Mouse (Mus musculus) liver, embryonic 14.5 days (tissue): Measurements from ENCODE around the gene Dot1l. TPM values are rescaled to one million over a fixed set of nuclear protein-coding genes. Genes with fewer than 3 reads are reported as not detected.

Source experiments
- ATAC-seq: fragments of 200-750 bp; cut with Nextera tagmentation; 2 replicates; pipeline ENCODE4 v1.8.0; 2017; ENCODE audit warnings: moderate number of reproducible peaks, mild to moderate bottlenecking, moderate library complexity; ENCODE audit not compliant: insufficient read depth
- DNase-seq, 3 experiments: peaks; one replicate each; pipeline ENCODE4 v3.0.0-alpha.2; 2012 to 2013; ENCODE audit warnings: low read depth in 3 of 3, low spot score in 3 of 3
- H3K27ac ChIP-seq: fragments of 300-500 bp; sonication (generic); 2 replicates; pipeline ENCODE4 v1.5.1; 2014; ENCODE audit warnings: moderate library complexity, mild to moderate bottlenecking, control low read depth, inconsistent platforms
- H3K27me3 ChIP-seq: fragments of 300-500 bp; sonication (generic); 2 replicates; pipeline ENCODE4 v1.6.1; 2014; ENCODE audit warnings: mild to moderate bottlenecking, low read length, moderate library complexity; ENCODE audit not compliant: control insufficient read depth, insufficient read depth
- H3K36me3 ChIP-seq: fragments of 300-500 bp; sonication (generic); replicated peaks from 2 replicates; pipeline ENCODE4 v1.6.1; 2014; ENCODE audit warnings: low read depth; ENCODE audit not compliant: control insufficient read depth, insufficient read depth
- H3K4me1 ChIP-seq, 2 experiments: fragments of 200-500 bp in 1 of 2; fragments of 300-500 bp in 1 of 2; sonication (generic) in 1 of 2; replicated peaks; 2 replicates each; pipeline ENCODE4 v1.6.1; 2012 to 2014; ENCODE audit warnings: antibody characterized with exemption in 1 of 2, inconsistent platforms in 1 of 2, low read length in 1 of 2; ENCODE audit not compliant: control insufficient read depth in 2 of 2, insufficient read depth in 2 of 2
- H3K4me2 ChIP-seq: fragments of 300-500 bp; sonication (generic); 2 replicates; pipeline ENCODE4 v1.6.1; 2014; ENCODE audit warnings: low read depth, mild to moderate bottlenecking, control low read depth, moderate library complexity
- H3K4me3 ChIP-seq, 2 experiments: fragments of 200-500 bp in 1 of 2; fragments of 300-500 bp in 1 of 2; sonication (generic) in 1 of 2; 2 replicates each; pipeline ENCODE4 v1.5.1; 2012 to 2014; ENCODE audit warnings: low read depth in 2 of 2, low read length in 2 of 2, mild to moderate bottlenecking in 2 of 2, control low read depth in 1 of 2, inconsistent platforms in 1 of 2, moderate library complexity in 1 of 2; ENCODE audit not compliant: insufficient read depth in 1 of 2
- H3K9ac ChIP-seq: fragments of 300-500 bp; sonication (generic); replicated peaks from 2 replicates; pipeline ENCODE4 v1.6.1; 2014; ENCODE audit warnings: mild to moderate bottlenecking, control low read depth, moderate library complexity
- H3K9me3 ChIP-seq: fragments of 300-500 bp; sonication (generic); 2 replicates; pipeline ENCODE4 v1.6.1; 2016; ENCODE audit warnings: low read length, mixed read lengths; ENCODE audit not compliant: control insufficient read depth
- CTCF ChIP-seq: IDR thresholded peaks from 2 replicates; pipeline ENCODE4 v1.5.1; 2016; ENCODE audit warnings: antibody characterized with exemption, low read depth, control low read depth
- EP300 ChIP-seq: IDR thresholded peaks from 2 replicates; pipeline ENCODE4 v1.6.1; 2016; ENCODE audit warnings: antibody characterized with exemption, low read depth
- WGBS: fragments of 180-500 bp; shearing (Covaris S2); extraction: QIAGEN DNeasy Blood & Tissue Kit; methylation state at CpG from one replicate; pipeline ENCODE4 v1.1.7; 2014; ENCODE audit not compliant: insufficient replicate concordance; 5-methylcytosine and 5-hydroxymethylcytosine counted together
- polyA plus RNA-seq, 2 experiments: library from polyadenylated mRNA; depleted of rRNA in 1 of 2; stranded (reverse) in 1 of 2; unstranded in 1 of 2; fragments of >200 nt; fragmentation: Nextera tagmentation in 1 of 2; extraction: Ambion mirVana in 1 of 2; gene quantifications; 2 replicates each; pipeline versions ENCODE4 v1.2.1 to v1.2.3; 2012 to 2014

Dot1l gene
- polyA plus RNA-seq, 2 experiments = 7.1 to 11.6 TPM

GRCm38 (mm10) chr10:80796307-80796848, 41.4 kb downstream of the Dot1l start:
- Histone ChIP-seq H3K4me1 (peaks cover 14 to 15% of the 10 kb centered on the region in 2 experiments), H3K27me3 (no peaks in the 10 kb centered on the region), H3K9me3 (no peaks in the 10 kb centered on the region), H3K9ac (peak overlapping the region; percentile 81), H3K4me3 (peak overlapping the region; percentile 82 to 94; a peak in 3 of 4 replicates), H3K36me3 (peaks cover 21% of the 10 kb centered on the region), H3K4me2 (peak overlapping the region; percentile 97), H3K27ac (no peak overlapping the region)
- no peak for ATAC-seq
- WGBS = 78% methylated on average over 9 of the region's 9 CpGs
- TF ChIP-seq EP300 (no peak), CTCF (no peak)
- no peak for DNase-seq

GRCm38 (mm10) chr10:80797186-80798149, 42.5 kb downstream of the Dot1l start:
- ATAC-seq = peak; percentile 61
- TF ChIP-seq EP300 (no peak), CTCF (0 out of 2 replicates have a peak, but pooled peaks have one; percentile 4)
- Histone ChIP-seq H3K4me2 (peak overlapping the region; percentile 97), H3K9ac (peak overlapping the region; percentile 81), H3K4me1 (peaks cover 14 to 15% of the 10 kb centered on the region in 2 experiments), H3K27ac (peak overlapping the region; percentile 75), H3K27me3 (no peaks in the 10 kb centered on the region), H3K4me3 (peak overlapping the region; percentile 82 to 94), H3K9me3 (no peaks in the 10 kb centered on the region), H3K36me3 (peaks cover 30% of the 10 kb centered on the region)
- WGBS = 2% methylated on average over 58 of the region's 59 CpGs
- DNase-seq = peak; percentile 17 to 56 (median 37)

- peak within 1 kb of the TSS; percentile 97 for H3K4me2 ChIP-seq
- H3K36me3 ChIP-seq = peaks cover 39% of the 10 kb centered on the region
- H3K9ac ChIP-seq = peak within 1 kb of the TSS; percentile 81
- H3K4me3 ChIP-seq = peak within 1 kb of the TSS; percentile 82 to 94
- peak within 1 kb of the TSS; percentile 75 for H3K27ac ChIP-seq
- H3K27me3 ChIP-seq = no peaks in the 10 kb centered on the region
- under 1% methylated on average over 104 of the region's 104 CpGs for WGBS
- H3K9me3 ChIP-seq = no peaks in the 10 kb centered on the region
- ATAC-seq = peak; percentile 93
- H3K4me1 ChIP-seq = peaks cover 14 to 15% of the 10 kb centered on the region in 2 experiments
- peak; percentile 94 to 95 (median 94) for DNase-seq
- TF ChIP-seq EP300 (peak; percentile 23; the same call in 1 of the 2 replicates), CTCF (no peak)
Observed at GRCm38 (mm10) chr10:80798150-80799006, 43.4 kb downstream of the Dot1l start, which contains the start of the genes Sf3a2 and Plekhj1. Gene Sf3a2 (plus strand): TSS chr10:80798198. Gene Plekhj1 (minus strand): TSS chr10:80798626.

- H3K27me3 ChIP-seq = no peaks in the 10 kb centered on the region
- ATAC-seq = peak; percentile 1; the same call in 1 of the 2 replicates
- peak overlapping the region; percentile 97 for H3K4me2 ChIP-seq
- peaks cover 14 to 15% of the 10 kb centered on the region in 2 experiments for H3K4me1 ChIP-seq
- H3K4me3 ChIP-seq = peak overlapping the region; percentile 82 to 94
- peak in 1 of 3 experiments; percentile 23 for DNase-seq
- no peaks in the 10 kb centered on the region for H3K9me3 ChIP-seq
- peak overlapping the region; percentile 75 for H3K27ac ChIP-seq
- H3K9ac ChIP-seq = peak overlapping the region; percentile 81
- TF ChIP-seq EP300 (no peak), CTCF (no peak)
- under 1% methylated on average over 18 of the region's 18 CpGs for WGBS
- peaks cover 42% of the 10 kb centered on the region for H3K36me3 ChIP-seq
Observed at GRCm38 (mm10) chr10:80799070-80799566, 44.1 kb downstream of the Dot1l start.
